Mouse (Mus musculus): ENCODE measurements around the gene Hic1.

GRCm38 (mm10) chr11:75210093-75210492 lies 40.8 kb upstream of the Hic1 start:
- TF ChIP-seq CTCF (IDR thresholded peaks at IDR 0.05; ENCODE audit: insufficient read depth, low read depth, low read length) (no peak), POLR2A (IDR thresholded peaks at IDR 0.05; ENCODE audit: insufficient read depth, low read depth, low read length) (no peak)

Data from olfactory bulb, adult 2 months (tissue).